Mouse (Mus musculus): Measurements from ENCODE around the gene Fgf12. TPM values are rescaled to one million over a fixed set of nuclear protein-coding genes. Genes with fewer than 3 reads are reported as not detected.

Fgf12 gene
- polyA plus RNA-seq, 1 experiment from 2014 or later, result 1.4 TPM

- H3K36me3 ChIP-seq (ENCODE audit: control insufficient read depth, insufficient read depth, low read length), result no peaks in the 10 kb centered on the region
- DNase-seq (ENCODE audit: low spot score) (no peak), ATAC-seq (replicated peaks; ENCODE audit: low FRiP score, low TSS enrichment, low read depth) (no peak)
- H3K4me1 ChIP-seq (replicated peaks; ENCODE audit: control insufficient read depth, insufficient read depth, low read length), result no peaks in the 10 kb centered on the region
- no peaks in the 10 kb centered on the region for H3K9me3 ChIP-seq (ENCODE audit: control insufficient read depth, low read length)
- H3K9ac ChIP-seq (ENCODE audit: low read length), result no peak overlapping the region
- H3K4me3 ChIP-seq (ENCODE audit: low read depth, low read length), result no peak overlapping the region
- no peak overlapping the region for H3K27ac ChIP-seq (ENCODE audit: low read depth)
- 69% methylated on average over 3 of the region's 3 CpGs for WGBS
- H3K4me2 ChIP-seq (ENCODE audit: low read length), result no peak overlapping the region
- no peaks in the 10 kb centered on the region for H3K27me3 ChIP-seq (replicated peaks; ENCODE audit: control insufficient read depth, insufficient read depth, low read length)
These were observed 213.4 kb downstream of the Fgf12 start for GRCm38 (mm10) chr16:28539423-28539822.

GRCm38 (mm10) chr16:28517596-28518524 is 235.0 kb downstream of the Fgf12 start:
- H3K4me3 ChIP-seq (ENCODE audit: low read depth, low read length), result peak overlapping the region; percentile 16; the same call in 1 of the 2 replicates

GRCm38 (mm10) chr16:28512446-28512845 is 240.4 kb downstream of the Fgf12 start:
- Histone ChIP-seq H3K9me3 (ENCODE audit: control insufficient read depth, low read length) (no peaks in the 10 kb centered on the region), H3K4me1 (replicated peaks; ENCODE audit: control insufficient read depth, insufficient read depth, low read length) (no peaks in the 10 kb centered on the region), H3K4me3 (ENCODE audit: low read depth, low read length) (no peak overlapping the region), H3K27ac (ENCODE audit: low read depth) (no peak overlapping the region), H3K9ac (ENCODE audit: low read length) (no peak overlapping the region), H3K36me3 (ENCODE audit: control insufficient read depth, insufficient read depth, low read length) (no peaks in the 10 kb centered on the region), H3K27me3 (replicated peaks; ENCODE audit: control insufficient read depth, insufficient read depth, low read length) (no peaks in the 10 kb centered on the region), H3K4me2 (ENCODE audit: low read length) (no peak overlapping the region)
- ATAC-seq (replicated peaks; ENCODE audit: low FRiP score, low TSS enrichment, low read depth), result no peak
- DNase-seq (ENCODE audit: low spot score), result no peak
- WGBS, result 27% methylated on average over 6 of the region's 6 CpGs

More at GRCm38 (mm10) chr16:28517596-28518524, 235.0 kb downstream of the Fgf12 start:
- Histone ChIP-seq H3K9me3 (ENCODE audit: control insufficient read depth, low read length) (no peaks in the 10 kb centered on the region), H3K4me2 (ENCODE audit: low read length) (peak overlapping the region; percentile 44), H3K27me3 (replicated peaks; ENCODE audit: control insufficient read depth, insufficient read depth, low read length) (no peaks in the 10 kb centered on the region), H3K9ac (ENCODE audit: low read length) (no peak overlapping the region), H3K36me3 (ENCODE audit: control insufficient read depth, insufficient read depth, low read length) (no peaks in the 10 kb centered on the region), H3K4me1 (replicated peaks; ENCODE audit: control insufficient read depth, insufficient read depth, low read length) (0 out of 2 replicates have a peak, but pooled peaks cover 5% of the 10 kb centered on the region), H3K27ac (ENCODE audit: low read depth) (no peak overlapping the region)
- peak; percentile 79 for DNase-seq (ENCODE audit: low spot score)
- ATAC-seq (replicated peaks; ENCODE audit: low FRiP score, low TSS enrichment, low read depth), result peak; percentile 83
- WGBS, result 34% methylated on average over 21 of the region's 21 CpGs

- WGBS, result 45% methylated on average over 5 of the region's 5 CpGs
These were observed 241.5 kb downstream of the Fgf12 start for GRCm38 (mm10) chr16:28511413-28511812.

GRCm38 (mm10) chr16:28497971-28498607 is 254.8 kb downstream of the Fgf12 start:
- no peak overlapping the region for H3K4me3 ChIP-seq (ENCODE audit: low read depth, low read length)
- H3K27me3 ChIP-seq (replicated peaks; ENCODE audit: control insufficient read depth, insufficient read depth, low read length), result no peaks in the 10 kb centered on the region
- H3K4me2 ChIP-seq (ENCODE audit: low read length), result no peak overlapping the region
- H3K9ac ChIP-seq (ENCODE audit: low read length), result no peak overlapping the region
- 83% methylated on average over 12 of the region's 12 CpGs for WGBS
- ATAC-seq (replicated peaks; ENCODE audit: low FRiP score, low TSS enrichment, low read depth) (no peak), DNase-seq (ENCODE audit: low spot score) (no peak)
- no peaks in the 10 kb centered on the region for H3K36me3 ChIP-seq (ENCODE audit: control insufficient read depth, insufficient read depth, low read length)
- no peak overlapping the region for H3K27ac ChIP-seq (ENCODE audit: low read depth)
- H3K9me3 ChIP-seq (ENCODE audit: control insufficient read depth, low read length), result no peaks in the 10 kb centered on the region
- H3K4me1 ChIP-seq (replicated peaks; ENCODE audit: control insufficient read depth, insufficient read depth, low read length), result no peaks in the 10 kb centered on the region

More at GRCm38 (mm10) chr16:28511413-28511812, 241.5 kb downstream of the Fgf12 start:
- Histone ChIP-seq H3K4me2 (ENCODE audit: low read length) (no peak overlapping the region), H3K9me3 (ENCODE audit: control insufficient read depth, low read length) (no peaks in the 10 kb centered on the region), H3K36me3 (ENCODE audit: control insufficient read depth, insufficient read depth, low read length) (no peaks in the 10 kb centered on the region), H3K27me3 (replicated peaks; ENCODE audit: control insufficient read depth, insufficient read depth, low read length) (no peaks in the 10 kb centered on the region), H3K4me3 (ENCODE audit: low read depth, low read length) (no peak overlapping the region), H3K4me1 (replicated peaks; ENCODE audit: control insufficient read depth, insufficient read depth, low read length) (no peaks in the 10 kb centered on the region), H3K27ac (ENCODE audit: low read depth) (no peak overlapping the region), H3K9ac (ENCODE audit: low read length) (no peak overlapping the region)
- ATAC-seq (replicated peaks; ENCODE audit: low FRiP score, low TSS enrichment, low read depth) (no peak), DNase-seq (ENCODE audit: low spot score) (no peak)

GRCm38 (mm10) chr16:28491711-28492110 is 261.2 kb downstream of the Fgf12 start:
- ATAC-seq (replicated peaks; ENCODE audit: low FRiP score, low TSS enrichment, low read depth) (no peak), DNase-seq (ENCODE audit: low spot score) (no peak)
- Histone ChIP-seq H3K4me2 (ENCODE audit: low read length) (no peak overlapping the region), H3K27ac (ENCODE audit: low read depth) (no peak overlapping the region), H3K36me3 (ENCODE audit: control insufficient read depth, insufficient read depth, low read length) (no peaks in the 10 kb centered on the region), H3K27me3 (replicated peaks; ENCODE audit: control insufficient read depth, insufficient read depth, low read length) (0 out of 2 replicates have a peak, but pooled peaks cover 5% of the 10 kb centered on the region), H3K4me1 (replicated peaks; ENCODE audit: control insufficient read depth, insufficient read depth, low read length) (no peaks in the 10 kb centered on the region), H3K9ac (ENCODE audit: low read length) (no peak overlapping the region), H3K4me3 (ENCODE audit: low read depth, low read length) (no peak overlapping the region), H3K9me3 (ENCODE audit: control insufficient read depth, low read length) (no peaks in the 10 kb centered on the region)
- WGBS, result 35% methylated on average over 6 of the region's 6 CpGs

- Histone ChIP-seq H3K9me3 (ENCODE audit: control insufficient read depth, low read length) (no peaks in the 10 kb centered on the region), H3K27me3 (replicated peaks; ENCODE audit: control insufficient read depth, insufficient read depth, low read length) (0 out of 2 replicates have a peak, but pooled peaks cover 5% of the 10 kb centered on the region), H3K4me2 (ENCODE audit: low read length) (no peak overlapping the region), H3K4me1 (replicated peaks; ENCODE audit: control insufficient read depth, insufficient read depth, low read length) (no peaks in the 10 kb centered on the region), H3K9ac (ENCODE audit: low read length) (no peak overlapping the region), H3K27ac (ENCODE audit: low read depth) (no peak overlapping the region), H3K4me3 (ENCODE audit: low read depth, low read length) (no peak overlapping the region), H3K36me3 (ENCODE audit: control insufficient read depth, insufficient read depth, low read length) (no peaks in the 10 kb centered on the region)
- WGBS, result 9% methylated on average over 6 of the region's 6 CpGs
- DNase-seq (ENCODE audit: low spot score) (peak; percentile 88), ATAC-seq (replicated peaks; ENCODE audit: low FRiP score, low TSS enrichment, low read depth) (no peak)
These were observed 262.4 kb downstream of the Fgf12 start for GRCm38 (mm10) chr16:28490515-28490914.

- H3K9me3 ChIP-seq (ENCODE audit: control insufficient read depth, low read length), result no peaks in the 10 kb centered on the region
These were observed 267.9 kb downstream of the Fgf12 start for GRCm38 (mm10) chr16:28484920-28485319.

More at GRCm38 (mm10) chr16:28484920-28485319, 267.9 kb downstream of the Fgf12 start:
- H3K4me1 ChIP-seq (replicated peaks; ENCODE audit: control insufficient read depth, insufficient read depth, low read length), result no peaks in the 10 kb centered on the region
- H3K36me3 ChIP-seq (ENCODE audit: control insufficient read depth, insufficient read depth, low read length), result no peaks in the 10 kb centered on the region
- no peak overlapping the region for H3K4me2 ChIP-seq (ENCODE audit: low read length)
- ATAC-seq (replicated peaks; ENCODE audit: low FRiP score, low TSS enrichment, low read depth) (no peak), DNase-seq (ENCODE audit: low spot score) (no peak)
- no peaks in the 10 kb centered on the region for H3K27me3 ChIP-seq (replicated peaks; ENCODE audit: control insufficient read depth, insufficient read depth, low read length)
- H3K4me3 ChIP-seq (ENCODE audit: low read depth, low read length), result no peak overlapping the region
- no peak overlapping the region for H3K27ac ChIP-seq (ENCODE audit: low read depth)
- no peak overlapping the region for H3K9ac ChIP-seq (ENCODE audit: low read length)
- 74% methylated on average over 3 of the region's 3 CpGs for WGBS

Data from intestine, embryonic 14.5 days (tissue).